Mouse (Mus musculus): ENCODE results near the gene Slc9a9. TPM values are rescaled to one million over a fixed set of nuclear protein-coding genes. Genes with fewer than 3 reads are reported as not detected.

Gene Slc9a9
- polyA plus RNA-seq, 1 experiment from 2014 or later, result 1.2 TPM

DNA sequence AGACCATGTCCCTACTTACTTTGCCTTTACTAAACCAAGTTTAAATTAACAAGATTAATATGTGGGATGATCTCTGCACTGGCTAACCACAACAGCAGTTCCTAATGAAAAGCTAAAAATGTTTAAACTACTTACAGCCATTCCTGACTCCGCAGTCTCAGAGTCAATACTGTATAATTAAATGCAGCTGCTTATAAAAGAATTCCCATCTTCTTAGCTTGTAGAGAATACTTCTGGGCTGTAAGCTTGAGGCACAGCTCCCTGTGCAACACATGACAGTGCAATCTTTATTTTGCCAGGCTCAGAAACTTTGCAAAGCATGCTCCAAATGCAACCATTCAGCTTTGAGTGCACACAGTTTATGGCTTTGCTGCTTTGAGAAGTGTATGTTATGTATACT, 456.0 kb downstream of the Slc9a9 start:
- Histone ChIP-seq H3K9me3 (ENCODE audit: control insufficient read depth, low read length) (no peaks in the 10 kb centered on the region), H3K4me2 (ENCODE audit: low read depth, severe bottlenecking) (no peak overlapping the region), H3K4me1 (ENCODE audit: control insufficient read depth, insufficient read depth, low read length) (peaks cover 8% of the 10 kb centered on the region), H3K27me3 (ENCODE audit: control insufficient read depth, insufficient read depth, low read length) (no peaks in the 10 kb centered on the region), H3K4me3 (ENCODE audit: low read depth, low read length) (no peak overlapping the region), H3K9ac (ENCODE audit: low read length) (no peak overlapping the region), H3K27ac (replicated peaks; ENCODE audit: low read depth, low read length) (no peak overlapping the region), H3K36me3 (ENCODE audit: control insufficient read depth, insufficient read depth, low read length) (no peaks in the 10 kb centered on the region)
- WGBS, result 40% methylated on average over 1 of the region's 1 CpGs
- no peak for ATAC-seq (ENCODE audit: insufficient number of reproducible peaks, low FRiP score, low TSS enrichment, low read depth)
- DNase-seq (ENCODE audit: low spot score), result no peak

GRCm38 (mm10) chr9:95127774-95128173, 458.1 kb downstream of the Slc9a9 start:
- Histone ChIP-seq H3K27me3 (ENCODE audit: control insufficient read depth, insufficient read depth, low read length) (no peaks in the 10 kb centered on the region), H3K4me3 (ENCODE audit: low read depth, low read length) (no peak overlapping the region), H3K27ac (replicated peaks; ENCODE audit: low read depth, low read length) (no peak overlapping the region), H3K36me3 (ENCODE audit: control insufficient read depth, insufficient read depth, low read length) (no peaks in the 10 kb centered on the region), H3K9me3 (ENCODE audit: control insufficient read depth, low read length) (no peaks in the 10 kb centered on the region), H3K9ac (ENCODE audit: low read length) (no peak overlapping the region), H3K4me1 (ENCODE audit: control insufficient read depth, insufficient read depth, low read length) (no peaks in the 10 kb centered on the region), H3K4me2 (ENCODE audit: low read depth, severe bottlenecking) (no peak overlapping the region)
- 77% methylated on average over 2 of the region's 2 CpGs for WGBS
- DNase-seq (ENCODE audit: low spot score) (no peak), ATAC-seq (ENCODE audit: insufficient number of reproducible peaks, low FRiP score, low TSS enrichment, low read depth) (no peak)

DNA sequence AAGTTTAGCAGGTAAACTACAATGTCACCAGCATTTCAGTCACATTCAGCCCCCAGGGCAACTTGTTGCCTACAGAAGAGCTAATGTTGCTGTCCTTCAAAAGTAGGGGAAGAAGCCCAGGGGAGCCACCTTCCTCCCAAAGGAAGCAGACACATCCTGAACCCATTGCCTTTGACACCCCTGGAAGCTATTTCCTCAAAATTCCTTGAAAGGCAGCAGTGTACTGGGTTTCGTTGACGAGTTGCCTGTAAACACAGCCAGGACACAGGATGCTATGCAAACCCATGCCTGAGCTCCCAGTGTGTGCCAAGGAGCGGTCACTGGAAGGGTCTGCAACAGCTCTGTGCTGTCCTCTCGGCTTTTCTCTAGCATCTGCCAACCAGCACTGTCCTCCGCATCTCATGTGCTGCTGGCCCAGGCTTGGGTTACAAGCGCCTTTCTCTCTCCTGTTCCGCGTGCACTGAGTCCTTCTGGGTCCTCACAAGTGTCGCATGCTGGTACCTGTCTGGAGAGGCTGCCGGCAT, 479.6 kb downstream of the Slc9a9 start:
- Histone ChIP-seq H3K9me3 (ENCODE audit: control insufficient read depth, low read length) (no peaks in the 10 kb centered on the region), H3K9ac (ENCODE audit: low read length) (no peak overlapping the region), H3K36me3 (ENCODE audit: control insufficient read depth, insufficient read depth, low read length) (no peaks in the 10 kb centered on the region), H3K27me3 (ENCODE audit: control insufficient read depth, insufficient read depth, low read length) (no peaks in the 10 kb centered on the region), H3K4me2 (ENCODE audit: low read depth, severe bottlenecking) (no peak overlapping the region), H3K4me1 (ENCODE audit: control insufficient read depth, insufficient read depth, low read length) (peaks cover 3% of the 10 kb centered on the region; the same call in 1 of the 2 replicates), H3K27ac (replicated peaks; ENCODE audit: low read depth, low read length) (no peak overlapping the region), H3K4me3 (ENCODE audit: low read depth, low read length) (no peak overlapping the region)
- no peak for ATAC-seq (ENCODE audit: insufficient number of reproducible peaks, low FRiP score, low TSS enrichment, low read depth)
- WGBS, result 80% methylated on average over 10 of the region's 10 CpGs
- no peak for DNase-seq (ENCODE audit: low spot score)

- no peak overlapping the region for H3K4me3 ChIP-seq (ENCODE audit: low read depth, low read length)
- no peak overlapping the region for H3K9ac ChIP-seq (ENCODE audit: low read length)
- H3K4me2 ChIP-seq (ENCODE audit: low read depth, severe bottlenecking), result no peak overlapping the region
- ATAC-seq (ENCODE audit: insufficient number of reproducible peaks, low FRiP score, low TSS enrichment, low read depth) (no peak), DNase-seq (ENCODE audit: low spot score) (no peak)
- no peaks in the 10 kb centered on the region for H3K9me3 ChIP-seq (ENCODE audit: control insufficient read depth, low read length)
- no peaks in the 10 kb centered on the region for H3K27me3 ChIP-seq (ENCODE audit: control insufficient read depth, insufficient read depth, low read length)
- H3K36me3 ChIP-seq (ENCODE audit: control insufficient read depth, insufficient read depth, low read length), result no peaks in the 10 kb centered on the region
- peaks cover 3% of the 10 kb centered on the region; the same call in 1 of the 2 replicates for H3K4me1 ChIP-seq (ENCODE audit: control insufficient read depth, insufficient read depth, low read length)
- WGBS, result 54% methylated on average over 3 of the region's 3 CpGs
- H3K27ac ChIP-seq (replicated peaks; ENCODE audit: low read depth, low read length), result no peak overlapping the region
These were observed 480.4 kb downstream of the Slc9a9 start for GRCm38 (mm10) chr9:95150096-95150495.

DNA sequence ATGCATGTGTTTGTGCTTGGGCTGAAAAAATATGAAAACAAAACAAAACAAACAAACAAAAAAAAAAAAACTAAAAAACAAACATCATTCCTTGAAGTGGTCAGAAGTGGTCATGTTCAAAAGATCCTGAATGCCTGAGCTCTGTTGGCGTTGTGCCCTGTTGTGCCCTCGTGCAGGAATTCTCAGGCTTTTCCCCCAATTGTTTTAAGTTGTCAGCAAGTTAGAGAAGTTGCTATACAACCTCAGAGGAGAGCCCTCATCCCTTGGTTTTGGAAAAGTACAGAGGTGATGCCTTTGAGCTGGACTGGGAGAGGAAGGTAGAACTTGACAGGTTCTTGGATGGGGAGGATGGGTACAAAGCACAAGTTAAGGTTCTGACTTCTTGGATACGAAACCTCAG, 480.9 kb downstream of the Slc9a9 start:
- no peak overlapping the region for H3K9ac ChIP-seq (ENCODE audit: low read length)
- H3K27ac ChIP-seq (replicated peaks; ENCODE audit: low read depth, low read length), result no peak overlapping the region
- no peak for ATAC-seq (ENCODE audit: insufficient number of reproducible peaks, low FRiP score, low TSS enrichment, low read depth)
- WGBS, result 86% methylated on average over 3 of the region's 3 CpGs
- DNase-seq (ENCODE audit: low spot score), result no peak
- H3K27me3 ChIP-seq (ENCODE audit: control insufficient read depth, insufficient read depth, low read length), result no peaks in the 10 kb centered on the region
- peaks cover 3% of the 10 kb centered on the region; the same call in 1 of the 2 replicates for H3K4me1 ChIP-seq (ENCODE audit: control insufficient read depth, insufficient read depth, low read length)
- no peak overlapping the region for H3K4me2 ChIP-seq (ENCODE audit: low read depth, severe bottlenecking)
- H3K4me3 ChIP-seq (ENCODE audit: low read depth, low read length), result no peak overlapping the region
- H3K9me3 ChIP-seq (ENCODE audit: control insufficient read depth, low read length), result no peaks in the 10 kb centered on the region
- no peaks in the 10 kb centered on the region for H3K36me3 ChIP-seq (ENCODE audit: control insufficient read depth, insufficient read depth, low read length)

DNA sequence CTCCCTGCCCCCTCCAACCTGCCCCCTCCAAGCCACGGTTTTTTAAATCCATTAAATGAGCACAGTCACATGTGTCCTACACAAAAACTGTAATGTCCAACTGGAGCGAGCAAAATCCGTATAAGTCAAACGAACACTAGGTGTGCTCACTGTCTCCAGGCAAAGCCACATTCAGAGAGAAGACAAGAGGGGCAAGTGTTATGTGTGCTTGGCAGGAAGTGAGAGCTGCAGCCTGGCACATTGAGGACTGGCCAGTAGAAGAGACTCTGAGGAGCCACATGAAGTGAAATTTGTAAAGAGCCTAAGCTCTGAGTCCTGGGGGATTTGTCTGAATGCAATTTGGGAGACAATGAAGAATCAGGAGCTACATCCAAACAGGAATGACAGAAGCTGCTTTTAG, 481.3 kb downstream of the Slc9a9 start:
- no peak overlapping the region for H3K9ac ChIP-seq (ENCODE audit: low read length)
- H3K9me3 ChIP-seq (ENCODE audit: control insufficient read depth, low read length), result no peaks in the 10 kb centered on the region
- peaks cover 3% of the 10 kb centered on the region; the same call in 1 of the 2 replicates for H3K4me1 ChIP-seq (ENCODE audit: control insufficient read depth, insufficient read depth, low read length)
- H3K27me3 ChIP-seq (ENCODE audit: control insufficient read depth, insufficient read depth, low read length), result no peaks in the 10 kb centered on the region
- H3K4me3 ChIP-seq (ENCODE audit: low read depth, low read length), result no peak overlapping the region
- DNase-seq (ENCODE audit: low spot score), result no peak
- 79% methylated on average over 4 of the region's 4 CpGs for WGBS
- H3K27ac ChIP-seq (replicated peaks; ENCODE audit: low read depth, low read length), result no peak overlapping the region
- no peak overlapping the region for H3K4me2 ChIP-seq (ENCODE audit: low read depth, severe bottlenecking)
- H3K36me3 ChIP-seq (ENCODE audit: control insufficient read depth, insufficient read depth, low read length), result no peaks in the 10 kb centered on the region
- ATAC-seq (ENCODE audit: insufficient number of reproducible peaks, low FRiP score, low TSS enrichment, low read depth), result no peak

- 68% methylated on average over 4 of the region's 4 CpGs for WGBS
- ATAC-seq (ENCODE audit: insufficient number of reproducible peaks, low FRiP score, low TSS enrichment, low read depth) (no peak), DNase-seq (ENCODE audit: low spot score) (no peak)
- Histone ChIP-seq H3K9me3 (ENCODE audit: control insufficient read depth, low read length) (no peaks in the 10 kb centered on the region), H3K36me3 (ENCODE audit: control insufficient read depth, insufficient read depth, low read length) (no peaks in the 10 kb centered on the region), H3K27me3 (ENCODE audit: control insufficient read depth, insufficient read depth, low read length) (no peaks in the 10 kb centered on the region), H3K4me3 (ENCODE audit: low read depth, low read length) (no peak overlapping the region), H3K4me2 (ENCODE audit: low read depth, severe bottlenecking) (no peak overlapping the region), H3K9ac (ENCODE audit: low read length) (no peak overlapping the region), H3K4me1 (ENCODE audit: control insufficient read depth, insufficient read depth, low read length) (peaks cover 3% of the 10 kb centered on the region; the same call in 1 of the 2 replicates), H3K27ac (replicated peaks; ENCODE audit: low read depth, low read length) (no peak overlapping the region)
These were observed 482.0 kb downstream of the Slc9a9 start for GRCm38 (mm10) chr9:95151746-95152145.

GRCm38 (mm10) chr9:95153966-95154365, 484.3 kb downstream of the Slc9a9 start:
- no peak overlapping the region for H3K27ac ChIP-seq (replicated peaks; ENCODE audit: low read depth, low read length)
- no peaks in the 10 kb centered on the region for H3K36me3 ChIP-seq (ENCODE audit: control insufficient read depth, insufficient read depth, low read length)
- no peak for DNase-seq (ENCODE audit: low spot score)
- H3K9me3 ChIP-seq (ENCODE audit: control insufficient read depth, low read length), result no peaks in the 10 kb centered on the region
- H3K4me3 ChIP-seq (ENCODE audit: low read depth, low read length), result no peak overlapping the region
- no peak overlapping the region for H3K9ac ChIP-seq (ENCODE audit: low read length)
- H3K4me1 ChIP-seq (ENCODE audit: control insufficient read depth, insufficient read depth, low read length), result peaks cover 3% of the 10 kb centered on the region; the same call in 1 of the 2 replicates
- H3K27me3 ChIP-seq (ENCODE audit: control insufficient read depth, insufficient read depth, low read length), result no peaks in the 10 kb centered on the region
- ATAC-seq (ENCODE audit: insufficient number of reproducible peaks, low FRiP score, low TSS enrichment, low read depth), result no peak
- 75% methylated on average over 6 of the region's 6 CpGs for WGBS
- no peak overlapping the region for H3K4me2 ChIP-seq (ENCODE audit: low read depth, severe bottlenecking)

DNA sequence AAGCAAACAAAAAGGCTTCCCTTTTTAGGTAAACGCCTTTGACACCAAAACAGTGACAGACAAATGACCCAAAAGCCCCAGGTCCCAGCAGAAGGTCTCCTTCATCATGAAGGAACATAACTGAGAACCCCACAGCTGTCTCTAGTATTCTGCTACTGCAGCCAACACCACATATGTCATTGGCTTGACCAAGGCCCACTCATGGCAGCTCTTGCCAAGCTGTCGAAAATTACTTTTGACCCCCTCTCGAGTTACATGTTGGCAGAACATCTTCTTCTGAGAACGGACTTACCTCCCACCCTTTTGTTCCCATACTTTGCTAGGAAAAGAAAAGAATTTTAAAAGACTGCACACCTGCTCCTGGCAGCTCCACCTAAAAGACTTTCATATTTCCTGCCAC, 488.2 kb downstream of the Slc9a9 start:
- H3K36me3 ChIP-seq (ENCODE audit: control insufficient read depth, insufficient read depth, low read length), result no peaks in the 10 kb centered on the region
- no peak overlapping the region for H3K4me2 ChIP-seq (ENCODE audit: low read depth, severe bottlenecking)
- H3K9ac ChIP-seq (ENCODE audit: low read length), result no peak overlapping the region
- ATAC-seq (ENCODE audit: insufficient number of reproducible peaks, low FRiP score, low TSS enrichment, low read depth) (no peak), DNase-seq (ENCODE audit: low spot score) (no peak)
- H3K4me3 ChIP-seq (ENCODE audit: low read depth, low read length), result no peak overlapping the region
- H3K27me3 ChIP-seq (ENCODE audit: control insufficient read depth, insufficient read depth, low read length), result no peaks in the 10 kb centered on the region
- WGBS, result 72% methylated on average over 4 of the region's 4 CpGs
- peaks cover 3% of the 10 kb centered on the region; the same call in 1 of the 2 replicates for H3K4me1 ChIP-seq (ENCODE audit: control insufficient read depth, insufficient read depth, low read length)
- no peak overlapping the region for H3K27ac ChIP-seq (replicated peaks; ENCODE audit: low read depth, low read length)
- H3K9me3 ChIP-seq (ENCODE audit: control insufficient read depth, low read length), result no peaks in the 10 kb centered on the region
